Mouse (Mus musculus): ENCODE data around the gene Mkks. TPM values are rescaled to one million over a fixed set of nuclear protein-coding genes. Genes with fewer than 3 reads are reported as not detected.

Mkks gene
- total RNA-seq (2023) = 11.1 TPM

DNA sequence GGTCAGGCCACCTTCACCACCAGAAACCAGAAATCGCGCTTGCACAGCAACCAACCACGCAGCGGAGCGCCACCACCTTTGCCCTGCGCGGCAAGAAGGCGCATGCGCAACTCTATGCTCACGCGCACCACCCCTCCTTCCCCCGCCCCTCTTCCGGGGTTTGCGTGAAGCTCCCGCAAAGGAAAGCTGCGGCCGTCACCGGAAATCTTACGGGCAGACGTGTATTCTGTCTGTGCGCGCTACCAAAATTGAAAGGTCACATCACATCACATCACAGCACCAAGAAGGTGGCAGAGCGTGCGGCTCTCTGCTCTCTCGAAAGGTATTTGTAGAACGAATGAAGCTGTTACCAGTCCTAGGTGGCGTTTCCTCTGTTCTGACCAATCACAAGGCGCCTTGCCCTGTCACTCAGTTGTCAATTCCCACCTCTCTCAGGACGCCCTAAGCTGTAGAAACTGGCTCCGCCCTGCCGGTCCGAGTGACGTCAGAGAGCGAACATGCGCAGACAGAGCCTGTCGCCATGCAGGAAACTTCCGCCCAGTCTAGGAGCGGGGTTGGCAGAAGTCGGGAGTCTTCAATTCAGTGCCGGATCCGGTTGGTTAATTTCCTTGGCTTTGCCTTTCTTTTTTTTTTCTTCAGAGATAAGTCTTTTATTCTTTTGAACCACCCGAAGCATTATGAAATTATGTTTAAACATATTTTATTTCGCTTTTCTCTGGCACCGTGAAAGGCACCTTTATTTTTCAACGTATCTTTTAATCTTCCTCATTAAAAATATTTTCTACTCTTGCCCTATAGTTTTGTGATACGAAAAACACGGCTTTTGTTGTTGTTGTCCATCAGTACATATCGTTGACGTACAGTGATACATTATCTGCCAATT, at the start of gene Mkks, which contains the start of the genes Slx4ip and AL731706.1:
TSS of gene Mkks (minus strand) at position 322 of the 883 bp plus-strand sequence.
TSS of gene Slx4ip (plus strand) at position 151 of the 883 bp plus-strand sequence.
TSS of gene AL731706.1 (minus strand) at position 322 of the 883 bp plus-strand sequence.

GRCm38 (mm10) chr2:136885579-136885978, 5.6 kb downstream of the Mkks start, which contains the start of gene AL731706.2:
AL731706.2 (minus strand) TSS chr2:136885679.

Other genes with a start within 250 kb of the Mkks start
- gene Snap25, start 177.9 kb downstream of the Mkks start, total RNA-seq (2023) = not detected
- 23.1 TPM for gene AL731706.2, start 5.7 kb downstream of the Mkks start, total RNA-seq (2023)
- gene Slx4ip, start 171 bp downstream of the Mkks start, total RNA-seq (2023) = 7.6 TPM
- 3.7 TPM for gene AL731706.1, start within 50 bp of the Mkks start, total RNA-seq (2023)
- gene Jag1, start 225.3 kb upstream of the Mkks start, total RNA-seq (2023) = 0.59 TPM